Mouse (Mus musculus) right cerebral cortex, postnatal 14 days (tissue): ENCODE measurements around the gene Ephb6.

Experiments used
- DNase-seq: peaks from one replicate; pipeline ENCODE4 v3.0.0; 2022

Gene Ephb6

GRCm38 (mm10) chr6:41630791-41631190 lies 25.5 kb downstream of the Ephb6 start:
- no peak for DNase-seq

- DNase-seq = no peak
These were observed 26.3 kb downstream of the Ephb6 start for GRCm38 (mm10) chr6:41631549-41631948.

- no peak for DNase-seq
These were observed 29.9 kb downstream of the Ephb6 start for GRCm38 (mm10) chr6:41635211-41635610.

GRCm38 (mm10) chr6:41636178-41636577 lies 30.9 kb downstream of the Ephb6 start, which contains the start of gene Trpv6:
TSS of gene Trpv6 (minus strand) at chr6:41636405.
- no peak for DNase-seq

- DNase-seq = no peak
These were observed 32.1 kb downstream of the Ephb6 start for GRCm38 (mm10) chr6:41637393-41637792.

- DNase-seq = no peak
These were observed 32.7 kb downstream of the Ephb6 start for GRCm38 (mm10) chr6:41637927-41638506.

- no peak for DNase-seq
These were observed 35.2 kb downstream of the Ephb6 start for GRCm38 (mm10) chr6:41640449-41640848.

GRCm38 (mm10) chr6:41641173-41641866 lies 36.0 kb downstream of the Ephb6 start:
- no peak for DNase-seq

GRCm38 (mm10) chr6:41642765-41643164 lies 37.5 kb downstream of the Ephb6 start:
- DNase-seq = no peak

GRCm38 (mm10) chr6:41643227-41643626 lies 37.9 kb downstream of the Ephb6 start:
- no peak for DNase-seq

GRCm38 (mm10) chr6:41646220-41646619 lies 40.9 kb downstream of the Ephb6 start:
- DNase-seq = no peak

GRCm38 (mm10) chr6:41646672-41647071 lies 41.4 kb downstream of the Ephb6 start:
- DNase-seq = no peak

GRCm38 (mm10) chr6:41653173-41653572 lies 47.9 kb downstream of the Ephb6 start:
- DNase-seq = no peak

GRCm38 (mm10) chr6:41654648-41655047 lies 49.4 kb downstream of the Ephb6 start:
- no peak for DNase-seq

- no peak for DNase-seq
These were observed 53.2 kb downstream of the Ephb6 start for GRCm38 (mm10) chr6:41658487-41658886.

GRCm38 (mm10) chr6:41662320-41662719 lies 57.0 kb downstream of the Ephb6 start:
- DNase-seq = no peak
